Mouse (Mus musculus) thymus, postnatal 36 days (tissue): ENCODE results near the gene Hecw2.

Experiments used
- DNase-seq, 2 experiments: peaks; one replicate each; pipeline ENCODE4 v3.0.0; 2022; ENCODE audit warnings: mixed read lengths in 2 of 2

The Hecw2 gene

GRCm38 (mm10) chr1:54110920-54111605 lies 83.9 kb downstream of the Hecw2 start:
- no peak for DNase-seq

- DNase-seq, result no peak
Measured at GRCm38 (mm10) chr1:54109255-54109654, 85.7 kb downstream of the Hecw2 start.

- DNase-seq, result no peak
Measured at GRCm38 (mm10) chr1:54106756-54107155, 88.2 kb downstream of the Hecw2 start.

- DNase-seq, result no peak
Measured at GRCm38 (mm10) chr1:54079708-54080107, 115.3 kb downstream of the Hecw2 start.

GRCm38 (mm10) chr1:54074456-54074855 lies 120.5 kb downstream of the Hecw2 start:
- DNase-seq, result no peak

- DNase-seq, result no peak
Measured at GRCm38 (mm10) chr1:54070121-54070520, 124.8 kb downstream of the Hecw2 start.

- DNase-seq, result no peak
Measured at GRCm38 (mm10) chr1:54068248-54068647, 126.7 kb downstream of the Hecw2 start.

GRCm38 (mm10) chr1:54065434-54065833 lies 129.5 kb downstream of the Hecw2 start:
- DNase-seq, result no peak

- no peak for DNase-seq
Measured at GRCm38 (mm10) chr1:54061078-54061477, 133.9 kb downstream of the Hecw2 start.

GRCm38 (mm10) chr1:54059731-54060130 lies 135.2 kb downstream of the Hecw2 start:
- DNase-seq, result no peak

- DNase-seq, result no peak
Measured at GRCm38 (mm10) chr1:54052771-54053170, 142.2 kb downstream of the Hecw2 start.

- no peak for DNase-seq
Measured at GRCm38 (mm10) chr1:54046923-54047322, 148.0 kb downstream of the Hecw2 start.

- DNase-seq, result peak; percentile 5 to 10
Measured at GRCm38 (mm10) chr1:54039062-54039461, 155.9 kb downstream of the Hecw2 start.

- no peak for DNase-seq
Measured at GRCm38 (mm10) chr1:54017686-54018085, 177.3 kb downstream of the Hecw2 start.

GRCm38 (mm10) chr1:54015739-54016138 lies 179.2 kb downstream of the Hecw2 start:
- DNase-seq, result no peak

- no peak for DNase-seq
Measured at GRCm38 (mm10) chr1:54012414-54012813, 182.6 kb downstream of the Hecw2 start.

GRCm38 (mm10) chr1:54009418-54010064 lies 185.4 kb downstream of the Hecw2 start:
- no peak for DNase-seq

GRCm38 (mm10) chr1:54005860-54006386 lies 189.0 kb downstream of the Hecw2 start:
- no peak for DNase-seq

GRCm38 (mm10) chr1:54003288-54003687 lies 191.7 kb downstream of the Hecw2 start:
- DNase-seq, result no peak

GRCm38 (mm10) chr1:54002077-54002476 lies 192.9 kb downstream of the Hecw2 start:
- DNase-seq, result no peak

- DNase-seq, result no peak
Measured at GRCm38 (mm10) chr1:53997239-53997638, 197.7 kb downstream of the Hecw2 start.

- DNase-seq, result no peak
Measured at GRCm38 (mm10) chr1:53986185-53986892, 208.6 kb downstream of the Hecw2 start.

- no peak for DNase-seq
Measured at GRCm38 (mm10) chr1:53978514-53978831, 216.5 kb downstream of the Hecw2 start.
